9 mouse cellular contexts compared by ENCODE assay signal in the genomic region with DNA sequence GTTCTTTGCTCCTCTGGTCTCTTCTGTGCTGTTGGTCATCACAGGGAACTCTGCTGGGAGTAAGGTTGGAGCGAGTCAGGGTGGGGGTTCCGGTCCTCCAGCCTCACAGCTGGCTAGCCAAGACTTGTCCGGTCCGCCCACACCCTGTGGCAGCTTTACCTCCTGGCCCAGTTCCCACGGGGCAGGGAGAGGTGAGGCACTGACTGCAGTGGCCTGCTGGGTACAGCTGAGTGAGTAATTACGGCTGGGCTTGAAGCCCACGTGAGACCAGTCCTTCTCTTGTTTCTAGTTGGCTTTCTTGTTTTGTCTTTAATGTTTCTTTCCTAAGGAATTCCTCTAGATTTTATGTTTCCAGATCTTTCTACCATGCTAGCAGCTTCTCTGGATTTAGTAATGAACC. TPM values are rescaled to one million over a fixed set of nuclear protein-coding genes. Genes with fewer than 3 reads are reported as not detected.
A peak's percentile ranks its signal among the peaks of the same experiment; 100 is the strongest.
DNase-seq lines count a peak whose midpoint lies in the region; ATAC-seq lines count a peak whose summit lies in the region.
"Had no signal": no experiment of that assay in that cellular context is flagged by ENCODE, and none has a peak within 500 bp of the region (broad histone marks: within the 10 kb centered on the region; RNA-seq: fewer than 3 reads in every experiment).

No protein-coding gene starts in this region.

- 59% methylated on average over 7 of the region's 7 CpGs for WGBS in midbrain, embryonic 14.5 days

- H3K27ac ChIP-seq in midbrain, embryonic 14.5 days (replicated peaks; ENCODE audit: low read depth, low read length): no peak overlapping the region

- ATAC-seq in midbrain, embryonic 14.5 days (ENCODE audit: low FRiP score, low TSS enrichment): no peak

- peak; percentile 76 for DNase-seq in adrenal gland, adult 2 months
- no peak for DNase-seq in adrenal gland, adult 8-10 months
- peak; percentile 48 to 64 for DNase-seq in cerebellum, adult 18-20 months
- peak; percentile 79 for DNase-seq in gonadal fat pad, adult 2 months (ENCODE audit: low read depth)
- peak; percentile 70 to 74 for DNase-seq in kidney, adult 8-10 months
- peak; percentile 24 for DNase-seq in midbrain, embryonic 14.5 days
- no peak for DNase-seq in right cerebral cortex, adult 18-20 months
- DNase-seq in left cerebral cortex, adult 18-20 months (ENCODE audit: low spot score in 2 of 2): no peak

- H3K4me1 ChIP-seq in midbrain, embryonic 14.5 days (ENCODE audit: control insufficient read depth, insufficient read depth, low read length): peaks cover 12% of the 10 kb centered on the region; the same call in 1 of the 2 replicates

- no peak overlapping the region for H3K4me2 ChIP-seq in midbrain, embryonic 14.5 days (ENCODE audit: low read length)

- H3K27me3 ChIP-seq in midbrain, embryonic 14.5 days (ENCODE audit: control insufficient read depth, insufficient read depth, low read length): no peaks in the 10 kb centered on the region

- no peak overlapping the region for H3K4me3 ChIP-seq in midbrain, embryonic 14.5 days (replicated peaks; ENCODE audit: low read depth, low read length)

- no peak overlapping the region for H3K9ac ChIP-seq in midbrain, embryonic 14.5 days (replicated peaks; ENCODE audit: low read length)

- no peaks in the 10 kb centered on the region for H3K9me3 ChIP-seq in midbrain, embryonic 14.5 days (ENCODE audit: control insufficient read depth, low read length)

- H3K36me3 ChIP-seq in midbrain, embryonic 14.5 days (ENCODE audit: control insufficient read depth, insufficient read depth, low read length): no peaks in the 10 kb centered on the region

RNA-seq across cellular contexts. Expression of gene Mink1, which starts 22.8 kb away (rescaled TPM):
- total RNA-seq in adrenal gland, adult 2 months (2021): 10 to 100 TPM; 44.8 to 46.0 TPM
- 59.1 and 62.8 TPM in 2 replicates for polyA plus RNA-seq in adrenal gland, adult 2 months (2012; rRNA removed)
- 10 to 100 TPM; 50.6 to 90.5 (median 71.2) TPM for total RNA-seq in adrenal gland, adult 8-10 months (2022)
- 78.8 and 86.9 TPM in 2 replicates for polyA plus RNA-seq in gonadal fat pad, adult 2 months (2012; rRNA removed)
- polyA plus RNA-seq in midbrain, embryonic 14.5 days (2014; fragmentation: Nextera tagmentation; extraction: Ambion mirVana): 18.5 and 20.4 TPM in 2 replicates
- total RNA-seq in left cerebral cortex, adult 18-20 months (2021): 100 to 1,000 TPM; 396 to 435 TPM

RNA-seq across cellular contexts. Expression of gene 4930544D05Rik, which starts 30.2 kb away (rescaled TPM):
- total RNA-seq in adrenal gland, adult 2 months (2021): not detected
- not detected in 2 replicates for polyA plus RNA-seq in adrenal gland, adult 2 months (2012; rRNA removed)
- total RNA-seq in adrenal gland, adult 8-10 months (2022): not detected
- polyA plus RNA-seq in gonadal fat pad, adult 2 months (2012; rRNA removed): 5.1 and 7.1 TPM in 2 replicates
- polyA plus RNA-seq in midbrain, embryonic 14.5 days (2014; fragmentation: Nextera tagmentation; extraction: Ambion mirVana): not detected in 2 replicates
- total RNA-seq in left cerebral cortex, adult 18-20 months (2021): under 1 TPM in 1 of 2 experiments, not detected in 1; 0.65 TPM
- total RNA-seq: gastrocnemius, postnatal 4 days had no signal

RNA-seq across cellular contexts. Expression of gene Chrne, which starts 33.6 kb away (rescaled TPM):
- not detected for total RNA-seq in adrenal gland, adult 2 months (2021)
- polyA plus RNA-seq in adrenal gland, adult 2 months (2012; rRNA removed): 0.30 TPM in 1 of 2 replicates, not detected in the other
- not detected for total RNA-seq in adrenal gland, adult 8-10 months (2022)
- 0.28 and 0.57 TPM in 2 replicates for polyA plus RNA-seq in gonadal fat pad, adult 2 months (2012; rRNA removed)
- not detected in 2 replicates for polyA plus RNA-seq in midbrain, embryonic 14.5 days (2014; fragmentation: Nextera tagmentation; extraction: Ambion mirVana)
- under 1 TPM in 1 of 2 experiments, not detected in 1; 0.63 TPM for total RNA-seq in left cerebral cortex, adult 18-20 months (2021)

RNA-seq across cellular contexts. Expression of gene Pld2, which starts 45.6 kb away (rescaled TPM):
- total RNA-seq in adrenal gland, adult 2 months (2021): 10 to 100 TPM in 1 of 2 experiments, 1 to 10 TPM in 1; 8.0 to 10.9 TPM
- polyA plus RNA-seq in adrenal gland, adult 2 months (2012; rRNA removed): 12.8 and 18.4 TPM in 2 replicates
- total RNA-seq in adrenal gland, adult 8-10 months (2022): 10 to 100 TPM in 2 of 4 experiments, 1 to 10 TPM in 2; 7.8 to 15.0 (median 11.2) TPM
- 27.0 and 28.1 TPM in 2 replicates for polyA plus RNA-seq in gonadal fat pad, adult 2 months (2012; rRNA removed)
- polyA plus RNA-seq in midbrain, embryonic 14.5 days (2014; fragmentation: Nextera tagmentation; extraction: Ambion mirVana): 8.5 and 9.2 TPM in 2 replicates
- total RNA-seq in left cerebral cortex, adult 18-20 months (2021): 10 to 100 TPM; 13.3 to 15.8 TPM

RNA-seq across cellular contexts. Expression of gene Gm40193, which starts 52.7 kb away (rescaled TPM):
- total RNA-seq in adrenal gland, adult 2 months (2021): not detected
- polyA plus RNA-seq in adrenal gland, adult 2 months (2012; rRNA removed): not detected in 2 replicates
- total RNA-seq in adrenal gland, adult 8-10 months (2022): not detected
- not detected in 2 replicates for polyA plus RNA-seq in gonadal fat pad, adult 2 months (2012; rRNA removed)
- not detected in 2 replicates for polyA plus RNA-seq in midbrain, embryonic 14.5 days (2014; fragmentation: Nextera tagmentation; extraction: Ambion mirVana)
- not detected for total RNA-seq in left cerebral cortex, adult 18-20 months (2021)
- total RNA-seq: gastrocnemius, postnatal 4 days had no signal

Comparison
In these comparisons a context has a peak if more than half of its experiments do, and no peak if none do; other contexts are left out.
1. DNase-seq: peak in adrenal gland, adult 2 months (single experiment), cerebellum, adult 18-20 months (2 of 2), gonadal fat pad, adult 2 months (single experiment), kidney, adult 8-10 months (2 of 2) and midbrain, embryonic 14.5 days (single experiment); none in adrenal gland, adult 8-10 months (single experiment), right cerebral cortex, adult 18-20 months (single experiment) and left cerebral cortex, adult 18-20 months (0 of 2).
2. RNA of gene Mink1, which starts 22.8 kb away (total RNA-seq): 396 to 435 TPM in left cerebral cortex, adult 18-20 months; 50.6 to 90.5 TPM in adrenal gland, adult 8-10 months and 44.8 to 46.0 TPM in adrenal gland, adult 2 months; every median in the first group is over 4 times any median in the second.